Mouse (Mus musculus): ENCODE measurements at regions not wholly inside any gene's neighbourhood (a gene's known extent, or its start where the extent isn't known, plus 50 kb on each side); places are given as distances from the start of the nearest gene placed in this dataset.

GRCm38 (mm10) chr7:73614840-73615555 lies 73.4 kb upstream of the Chd2 start:
- Histone ChIP-seq H3K36me3 (replicated peaks) (no peaks in the 10 kb centered on the region), H3K4me3 (no peak overlapping the region), H3K9me3 (no peaks in the 10 kb centered on the region), H3K27ac (replicated peaks) (peak overlapping the region; percentile 51; the same call in 1 of the 2 replicates), H3K27me3 (replicated peaks; ENCODE audit: low read depth, poor library complexity, severe bottlenecking) (no peaks in the 10 kb centered on the region), H3K4me1 (peaks cover 48% of the 10 kb centered on the region)
- 74% methylated on average over 8 of the region's 8 CpGs for WGBS
- no peak for DNase-seq (ENCODE audit: low spot score)

- H3K27ac ChIP-seq (replicated peaks): 0 out of 2 replicates have a peak overlapping the region, but pooled peaks have one; percentile 51
- no peaks in the 10 kb centered on the region for H3K9me3 ChIP-seq
- H3K27me3 ChIP-seq (replicated peaks; ENCODE audit: low read depth, poor library complexity, severe bottlenecking): no peaks in the 10 kb centered on the region
- peaks cover 48% of the 10 kb centered on the region for H3K4me1 ChIP-seq
- DNase-seq (ENCODE audit: low spot score): no peak
- no peaks in the 10 kb centered on the region for H3K36me3 ChIP-seq (replicated peaks)
- WGBS: 95% methylated on average over 4 of the region's 4 CpGs
- H3K4me3 ChIP-seq: no peak overlapping the region
Observed at GRCm38 (mm10) chr7:73614341-73614740, 72.7 kb upstream of the Chd2 start.

- Histone ChIP-seq H3K9me3 (no peaks in the 10 kb centered on the region), H3K4me1 (peaks cover 52% of the 10 kb centered on the region), H3K4me3 (no peak overlapping the region), H3K36me3 (replicated peaks) (no peaks in the 10 kb centered on the region), H3K27ac (replicated peaks) (peak overlapping the region; percentile 37; the same call in 1 of the 2 replicates), H3K27me3 (replicated peaks; ENCODE audit: low read depth, poor library complexity, severe bottlenecking) (no peaks in the 10 kb centered on the region)
- 50% methylated on average over 3 of the region's 3 CpGs for WGBS
- DNase-seq (ENCODE audit: low spot score): no peak
Observed at GRCm38 (mm10) chr7:73612752-73613092, 71.1 kb upstream of the Chd2 start.

GRCm38 (mm10) chr7:73611866-73612751 lies 70.5 kb upstream of the Chd2 start:
- 89% methylated on average over 12 of the region's 12 CpGs for WGBS
- H3K4me3 ChIP-seq: no peak overlapping the region
- H3K36me3 ChIP-seq (replicated peaks): no peaks in the 10 kb centered on the region
- no peaks in the 10 kb centered on the region for H3K9me3 ChIP-seq
- H3K4me1 ChIP-seq: peaks cover 54% of the 10 kb centered on the region
- H3K27me3 ChIP-seq (replicated peaks; ENCODE audit: low read depth, poor library complexity, severe bottlenecking): no peaks in the 10 kb centered on the region
- no peak for DNase-seq (ENCODE audit: low spot score)
- H3K27ac ChIP-seq (replicated peaks): 0 out of 2 replicates have a peak overlapping the region, but pooled peaks have one; percentile 30

- H3K36me3 ChIP-seq (replicated peaks): no peaks in the 10 kb centered on the region
- peaks cover 47% of the 10 kb centered on the region for H3K4me1 ChIP-seq
- H3K9me3 ChIP-seq: no peaks in the 10 kb centered on the region
- H3K4me3 ChIP-seq: no peak overlapping the region
- no peak for DNase-seq (ENCODE audit: low spot score)
- no peaks in the 10 kb centered on the region for H3K27me3 ChIP-seq (replicated peaks; ENCODE audit: low read depth, poor library complexity, severe bottlenecking)
- peak overlapping the region; percentile 62; the same call in 1 of the 2 replicates for H3K27ac ChIP-seq (replicated peaks)
- 69% methylated on average over 5 of the region's 5 CpGs for WGBS
Observed at GRCm38 (mm10) chr7:73608804-73609275, 67.2 kb upstream of the Chd2 start.

- Histone ChIP-seq H3K9me3 (no peaks in the 10 kb centered on the region), H3K27ac (replicated peaks) (peak overlapping the region; percentile 90), H3K27me3 (replicated peaks; ENCODE audit: low read depth, poor library complexity, severe bottlenecking) (no peaks in the 10 kb centered on the region), H3K4me1 (peaks cover 44% of the 10 kb centered on the region), H3K4me3 (peak overlapping the region; percentile 54), H3K36me3 (replicated peaks) (no peaks in the 10 kb centered on the region)
- no peak for DNase-seq (ENCODE audit: low spot score)
- WGBS: 47% methylated on average over 8 of the region's 8 CpGs
Observed at GRCm38 (mm10) chr7:73608070-73608803, 66.6 kb upstream of the Chd2 start.

- 18% methylated on average over 11 of the region's 11 CpGs for WGBS
- H3K4me3 ChIP-seq: peak overlapping the region; percentile 54
- no peaks in the 10 kb centered on the region for H3K9me3 ChIP-seq
- H3K27ac ChIP-seq (replicated peaks): peak overlapping the region; percentile 90
- no peaks in the 10 kb centered on the region for H3K27me3 ChIP-seq (replicated peaks; ENCODE audit: low read depth, poor library complexity, severe bottlenecking)
- DNase-seq (ENCODE audit: low spot score): no peak
- H3K36me3 ChIP-seq (replicated peaks): no peaks in the 10 kb centered on the region
- peaks cover 38% of the 10 kb centered on the region for H3K4me1 ChIP-seq
Observed at GRCm38 (mm10) chr7:73607450-73608005, 65.9 kb upstream of the Chd2 start.

- Histone ChIP-seq H3K27me3 (replicated peaks; ENCODE audit: low read depth, poor library complexity, severe bottlenecking) (no peaks in the 10 kb centered on the region), H3K27ac (replicated peaks) (peak overlapping the region; percentile 90), H3K9me3 (no peaks in the 10 kb centered on the region), H3K4me3 (peak overlapping the region; percentile 54), H3K36me3 (replicated peaks) (no peaks in the 10 kb centered on the region), H3K4me1 (peaks cover 38% of the 10 kb centered on the region)
- DNase-seq (ENCODE audit: low spot score): peak; percentile 96
- WGBS: 3% methylated on average over 30 of the region's 30 CpGs
Observed at GRCm38 (mm10) chr7:73606677-73607449, 65.2 kb upstream of the Chd2 start.

- Histone ChIP-seq H3K27ac (replicated peaks) (peak overlapping the region; percentile 54), H3K36me3 (replicated peaks) (0 out of 2 replicates have a peak, but pooled peaks cover 5% of the 10 kb centered on the region), H3K27me3 (replicated peaks; ENCODE audit: low read depth, poor library complexity, severe bottlenecking) (no peaks in the 10 kb centered on the region), H3K4me1 (peaks cover 42% of the 10 kb centered on the region), H3K4me3 (no peak overlapping the region), H3K9me3 (peaks cover 7% of the 10 kb centered on the region)
- no peak for DNase-seq (ENCODE audit: low spot score)
- WGBS: 42% methylated on average over 2 of the region's 2 CpGs
Observed at GRCm38 (mm10) chr7:73604597-73604996, 63.0 kb upstream of the Chd2 start.

- WGBS: 52% methylated on average over 4 of the region's 4 CpGs
- no peak overlapping the region for H3K27ac ChIP-seq (replicated peaks)
- H3K4me1 ChIP-seq: peaks cover 33% of the 10 kb centered on the region
- no peak overlapping the region for H3K4me3 ChIP-seq
- H3K36me3 ChIP-seq (replicated peaks): 0 out of 2 replicates have a peak, but pooled peaks cover 5% of the 10 kb centered on the region
- no peaks in the 10 kb centered on the region for H3K27me3 ChIP-seq (replicated peaks; ENCODE audit: low read depth, poor library complexity, severe bottlenecking)
- DNase-seq (ENCODE audit: low spot score): no peak
- peaks cover 7% of the 10 kb centered on the region for H3K9me3 ChIP-seq
Observed at GRCm38 (mm10) chr7:73602815-73603551, 61.4 kb upstream of the Chd2 start.

GRCm38 (mm10) chr7:73601336-73601735 lies 59.7 kb upstream of the Chd2 start:
- H3K9me3 ChIP-seq: peaks cover 7% of the 10 kb centered on the region
- no peak overlapping the region for H3K27ac ChIP-seq (replicated peaks)
- 66% methylated on average over 2 of the region's 2 CpGs for WGBS
- no peak overlapping the region for H3K4me3 ChIP-seq
- no peak for DNase-seq (ENCODE audit: low spot score)
- peaks cover 34% of the 10 kb centered on the region for H3K4me1 ChIP-seq
- H3K27me3 ChIP-seq (replicated peaks; ENCODE audit: low read depth, poor library complexity, severe bottlenecking): no peaks in the 10 kb centered on the region; the same call in 1 of the 2 replicates
- 0 out of 2 replicates have a peak, but pooled peaks cover 5% of the 10 kb centered on the region for H3K36me3 ChIP-seq (replicated peaks)
